Mouse (Mus musculus) left cerebral cortex, postnatal 25 days (tissue): ENCODE measurements around the gene Gpsm1. TPM values are rescaled to one million over a fixed set of nuclear protein-coding genes. Genes with fewer than 3 reads are reported as not detected.

Experiments
- total RNA-seq, 2 experiments: library from RNA; stranded (reverse); gene quantifications; 2 replicates each; pipeline ENCODE4 v1.2.3; 2021

The Gpsm1 gene
- total RNA-seq, 2 experiments from 2014 or later, result 48.7 to 51.4 TPM

Other genes starting within 250 kb of the Gpsm1 start
- 10 to 100 TPM; 64.8 to 75.2 TPM for gene Nacc2, start 192.3 kb upstream of the Gpsm1 start, total RNA-seq
- under 1 TPM in 1 of 2 experiments, not detected in 1; 0.16 TPM for gene Lhx3, start 107.2 kb upstream of the Gpsm1 start, total RNA-seq
- 10 to 100 TPM; 23.0 to 23.5 TPM for gene Qsox2, start 78.0 kb upstream of the Gpsm1 start, total RNA-seq
- 1 to 10 TPM in 1 of 2 experiments, under 1 TPM in 1; 0.57 to 4.3 TPM for gene Ccdc187, start 21.0 kb upstream of the Gpsm1 start, total RNA-seq
- gene Dnlz, start 36.6 kb downstream of the Gpsm1 start, total RNA-seq, result 10 to 100 TPM; 28.0 to 28.4 TPM
- 1 to 10 TPM; 2.6 to 3.3 TPM for gene Card9, start 45.4 kb downstream of the Gpsm1 start, total RNA-seq
- 10 to 100 TPM; 56.9 to 67.7 TPM for gene Snapc4, start 65.1 kb downstream of the Gpsm1 start, total RNA-seq
- 100 to 1,000 TPM; 146 to 163 TPM for gene Entr1, start 73.8 kb downstream of the Gpsm1 start, total RNA-seq
- gene Pmpca, start 73.8 kb downstream of the Gpsm1 start, total RNA-seq, result 10 to 100 TPM; 92.3 to 92.8 TPM
- gene Inpp5e, start 93.7 kb downstream of the Gpsm1 start, total RNA-seq, result 10 to 100 TPM; 19.9 to 22.4 TPM
- 10 to 100 TPM; 43.1 to 49.2 TPM for gene Sec16a, start 129.7 kb downstream of the Gpsm1 start, total RNA-seq
- gene Notch1, start 201.1 kb downstream of the Gpsm1 start, total RNA-seq, result 10 to 100 TPM; 17.4 to 28.9 TPM